Mouse (Mus musculus) midbrain, embryonic 14.5 days (tissue): ENCODE data around the gene Adamts20. TPM values are rescaled to one million over a fixed set of nuclear protein-coding genes. Genes with fewer than 3 reads are reported as not detected.

Experiments used
- ATAC-seq: fragments of 200-750 bp; cut with Nextera tagmentation; 2 replicates; pipeline ENCODE4 v1.8.0; 2017; ENCODE audit warnings: moderate number of reproducible peaks, moderate library complexity; ENCODE audit not compliant: low FRiP score, low TSS enrichment
- DNase-seq: peaks from one replicate; pipeline ENCODE4 v3.0.0-alpha.2; 2015
- H3K27ac ChIP-seq: fragments of 300-500 bp; sonication (generic); replicated peaks from 2 replicates; pipeline ENCODE4 v1.5.1; 2014; ENCODE audit warnings: mild to moderate bottlenecking, low read depth, low read length, moderate library complexity
- H3K27me3 ChIP-seq: fragments of 300-500 bp; sonication (generic); 2 replicates; pipeline ENCODE4 v1.6.1; 2014; ENCODE audit warnings: low read length, control low read depth, mixed read lengths; ENCODE audit not compliant: control insufficient read depth, insufficient read depth
- H3K36me3 ChIP-seq: fragments of 300-500 bp; sonication (generic); 2 replicates; pipeline ENCODE4 v1.6.1; 2014; ENCODE audit warnings: low read length, control low read depth; ENCODE audit not compliant: control insufficient read depth, insufficient read depth
- H3K4me1 ChIP-seq: fragments of 300-500 bp; sonication (generic); 2 replicates; pipeline ENCODE4 v1.6.1; 2014; ENCODE audit warnings: mild to moderate bottlenecking, antibody characterized with exemption, low read length, control low read depth; ENCODE audit not compliant: control insufficient read depth, insufficient read depth
- H3K4me2 ChIP-seq: fragments of 300-500 bp; sonication (generic); 2 replicates; pipeline ENCODE4 v1.6.1; 2014; ENCODE audit warnings: mild to moderate bottlenecking, low read length, moderate library complexity
- H3K4me3 ChIP-seq: fragments of 300-500 bp; sonication (generic); replicated peaks from 2 replicates; pipeline ENCODE4 v1.5.1; 2014; ENCODE audit warnings: low read depth, low read length
- H3K9ac ChIP-seq: fragments of 300-500 bp; sonication (generic); replicated peaks from 2 replicates; pipeline ENCODE4 v1.6.1; 2014; ENCODE audit warnings: mild to moderate bottlenecking, low read length, moderate library complexity
- H3K9me3 ChIP-seq: fragments of 300-500 bp; sonication (generic); 2 replicates; pipeline ENCODE4 v1.6.1; 2016; ENCODE audit warnings: low read length, control low read depth, mixed read lengths; ENCODE audit not compliant: control insufficient read depth
- WGBS: fragments of 180-500 bp; shearing (Covaris S2); extraction: QIAGEN DNeasy Blood & Tissue Kit; methylation state at CpG from one replicate; pipeline ENCODE4 v1.1.7; 2014; 5-methylcytosine and 5-hydroxymethylcytosine counted together
- polyA plus RNA-seq: library from polyadenylated mRNA; unstranded; fragments of >200 nt; fragmentation: Nextera tagmentation; extraction: Ambion mirVana; gene quantifications from 2 replicates; pipeline ENCODE4 v1.2.1, GENCODE M21; 2014

Adamts20 gene
- polyA plus RNA-seq, 1 experiment from 2014 or later = 3.5 TPM

- WGBS = 70% methylated on average over 3 of the region's 3 CpGs
- Histone ChIP-seq H3K9ac (no peak overlapping the region), H3K36me3 (no peaks in the 10 kb centered on the region), H3K4me2 (no peak overlapping the region), H3K27ac (no peak overlapping the region), H3K4me3 (no peak overlapping the region), H3K9me3 (no peaks in the 10 kb centered on the region), H3K27me3 (no peaks in the 10 kb centered on the region), H3K4me1 (no peaks in the 10 kb centered on the region)
- DNase-seq = peak; percentile 16
- no peak for ATAC-seq
These were observed 162.1 kb downstream of the Adamts20 start for GRCm38 (mm10) chr15:94303151-94303550.

GRCm38 (mm10) chr15:94294084-94294483, 171.1 kb downstream of the Adamts20 start:
- Histone ChIP-seq H3K9ac (no peak overlapping the region), H3K36me3 (no peaks in the 10 kb centered on the region), H3K9me3 (no peaks in the 10 kb centered on the region), H3K27ac (no peak overlapping the region), H3K4me1 (no peaks in the 10 kb centered on the region), H3K4me3 (no peak overlapping the region), H3K27me3 (no peaks in the 10 kb centered on the region), H3K4me2 (no peak overlapping the region)
- no peak for DNase-seq
- no peak for ATAC-seq
- 80% methylated on average over 4 of the region's 4 CpGs for WGBS

- H3K4me2 ChIP-seq = no peak overlapping the region
- DNase-seq (no peak), ATAC-seq (no peak)
- no peaks in the 10 kb centered on the region for H3K36me3 ChIP-seq
- H3K4me3 ChIP-seq = no peak overlapping the region
- no peaks in the 10 kb centered on the region for H3K4me1 ChIP-seq
- H3K27ac ChIP-seq = no peak overlapping the region
- H3K27me3 ChIP-seq = no peaks in the 10 kb centered on the region
- H3K9ac ChIP-seq = no peak overlapping the region
- WGBS = 86% methylated on average over 2 of the region's 2 CpGs
- H3K9me3 ChIP-seq = no peaks in the 10 kb centered on the region
These were observed 177.2 kb downstream of the Adamts20 start for GRCm38 (mm10) chr15:94288015-94288414.

- 76% methylated on average over 3 of the region's 3 CpGs for WGBS
- DNase-seq = no peak
- Histone ChIP-seq H3K4me2 (no peak overlapping the region), H3K4me1 (no peaks in the 10 kb centered on the region), H3K27me3 (no peaks in the 10 kb centered on the region), H3K9ac (no peak overlapping the region), H3K4me3 (no peak overlapping the region), H3K9me3 (no peaks in the 10 kb centered on the region), H3K36me3 (no peaks in the 10 kb centered on the region), H3K27ac (no peak overlapping the region)
- no peak for ATAC-seq
These were observed 177.7 kb downstream of the Adamts20 start for GRCm38 (mm10) chr15:94287495-94287894.

- ATAC-seq (no peak), DNase-seq (no peak)
- H3K4me2 ChIP-seq = no peak overlapping the region
- H3K27me3 ChIP-seq = no peaks in the 10 kb centered on the region
- no peak overlapping the region for H3K9ac ChIP-seq
- no peak overlapping the region for H3K4me3 ChIP-seq
- no peaks in the 10 kb centered on the region for H3K36me3 ChIP-seq
- no peaks in the 10 kb centered on the region for H3K4me1 ChIP-seq
- no peak overlapping the region for H3K27ac ChIP-seq
- WGBS = 91% methylated on average over 8 of the region's 8 CpGs
- H3K9me3 ChIP-seq = no peaks in the 10 kb centered on the region
These were observed 188.8 kb downstream of the Adamts20 start for GRCm38 (mm10) chr15:94276418-94276817.

GRCm38 (mm10) chr15:94265630-94266029, 199.6 kb downstream of the Adamts20 start:
- H3K4me1 ChIP-seq = no peaks in the 10 kb centered on the region
- H3K9me3 ChIP-seq = no peaks in the 10 kb centered on the region
- DNase-seq (peak; percentile 89), ATAC-seq (no peak)
- H3K4me3 ChIP-seq = no peak overlapping the region
- H3K27ac ChIP-seq = no peak overlapping the region
- no peak overlapping the region for H3K9ac ChIP-seq
- H3K27me3 ChIP-seq = no peaks in the 10 kb centered on the region
- H3K4me2 ChIP-seq = no peak overlapping the region
- H3K36me3 ChIP-seq = no peaks in the 10 kb centered on the region
- WGBS = 21% methylated on average over 10 of the region's 10 CpGs

GRCm38 (mm10) chr15:94264497-94264879, 200.7 kb downstream of the Adamts20 start:
- no peak for DNase-seq
- no peak overlapping the region for H3K9ac ChIP-seq
- no peak overlapping the region for H3K4me2 ChIP-seq
- H3K4me1 ChIP-seq = no peaks in the 10 kb centered on the region
- no peaks in the 10 kb centered on the region for H3K36me3 ChIP-seq
- no peak overlapping the region for H3K4me3 ChIP-seq
- H3K9me3 ChIP-seq = no peaks in the 10 kb centered on the region
- no peak overlapping the region for H3K27ac ChIP-seq
- ATAC-seq = no peak
- no peaks in the 10 kb centered on the region for H3K27me3 ChIP-seq
- 78% methylated on average over 6 of the region's 6 CpGs for WGBS

- Histone ChIP-seq H3K4me1 (no peaks in the 10 kb centered on the region), H3K27ac (no peak overlapping the region), H3K4me2 (no peak overlapping the region), H3K27me3 (no peaks in the 10 kb centered on the region), H3K9me3 (no peaks in the 10 kb centered on the region), H3K36me3 (no peaks in the 10 kb centered on the region), H3K4me3 (no peak overlapping the region), H3K9ac (no peak overlapping the region)
- ATAC-seq (no peak), DNase-seq (peak; percentile 67)
- WGBS = 75% methylated on average over 8 of the region's 8 CpGs
These were observed 201.2 kb downstream of the Adamts20 start for GRCm38 (mm10) chr15:94263866-94264496.

- no peak for ATAC-seq
- DNase-seq = no peak
- no peak overlapping the region for H3K4me3 ChIP-seq
- H3K27ac ChIP-seq = no peak overlapping the region
- H3K9me3 ChIP-seq = no peaks in the 10 kb centered on the region
- no peaks in the 10 kb centered on the region for H3K36me3 ChIP-seq
- H3K27me3 ChIP-seq = no peaks in the 10 kb centered on the region
- no peak overlapping the region for H3K9ac ChIP-seq
- 87% methylated on average over 10 of the region's 10 CpGs for WGBS
- no peak overlapping the region for H3K4me2 ChIP-seq
- no peaks in the 10 kb centered on the region for H3K4me1 ChIP-seq
These were observed 202.0 kb downstream of the Adamts20 start for GRCm38 (mm10) chr15:94263241-94263640.
